Mouse (Mus musculus) liver, adult 2 months (tissue): Measurements from ENCODE around the gene Catip. TPM values are rescaled to one million over a fixed set of nuclear protein-coding genes. Genes with fewer than 3 reads are reported as not detected.

ENCODE experiments used
- DNase-seq: peaks from one replicate; pipeline ENCODE4 v3.0.0-alpha.2; 2011; ENCODE audit warnings: low read depth, low spot score; ENCODE audit errors: extremely low read depth
- H3K27ac ChIP-seq: fragments of 200-500 bp; replicated peaks from 2 replicates; pipeline ENCODE4 v1.5.1; 2012; ENCODE audit warnings: low read depth, mild to moderate bottlenecking, control low read depth, inconsistent platforms, low read length; ENCODE audit not compliant: insufficient read depth
- H3K27me3 ChIP-seq: fragments of 200-500 bp; 2 replicates; pipeline ENCODE4 v1.6.1; 2012; ENCODE audit warnings: mild to moderate bottlenecking, moderate library complexity, low read length, inconsistent platforms; ENCODE audit not compliant: control insufficient read depth, insufficient read depth
- H3K36me3 ChIP-seq: fragments of 200-500 bp; 2 replicates; pipeline ENCODE4 v1.6.1; 2012; ENCODE audit warnings: low read length, inconsistent platforms; ENCODE audit not compliant: control insufficient read depth, insufficient read depth
- H3K4me1 ChIP-seq: fragments of 200-500 bp; 2 replicates; pipeline ENCODE4 v1.6.1; 2011; ENCODE audit warnings: low read length; ENCODE audit not compliant: control insufficient read depth, insufficient read depth
- H3K4me3 ChIP-seq: fragments of 200-500 bp; 2 replicates; pipeline ENCODE4 v1.5.1; 2011; ENCODE audit warnings: low read depth, mild to moderate bottlenecking, control low read depth, low read length, moderate library complexity; ENCODE audit not compliant: insufficient read depth
- H3K79me2 ChIP-seq: fragments of 200-500 bp; 2 replicates; pipeline ENCODE4 v1.6.1; 2012; ENCODE audit warnings: inconsistent platforms, mild to moderate bottlenecking, low read length, moderate library complexity; ENCODE audit not compliant: control insufficient read depth, insufficient read depth
- H3K9ac ChIP-seq: fragments of 200-500 bp; 2 replicates; pipeline ENCODE4 v1.6.1; 2012; ENCODE audit warnings: low read depth, mild to moderate bottlenecking, control low read depth, inconsistent platforms, low read length
- CTCF ChIP-seq: fragments of 200-500 bp; IDR thresholded peaks from 2 replicates; pipeline ENCODE4 v1.5.1; 2011; ENCODE audit warnings: low read depth, low read length, control low read depth
- POLR2A ChIP-seq: fragments of 200-500 bp; IDR thresholded peaks from 2 replicates; pipeline ENCODE4 v1.6.1; 2011; ENCODE audit warnings: low read length, control low read depth; ENCODE audit not compliant: insufficient read depth; ENCODE audit errors: extremely low read depth
- WGBS: fragments of 180-500 bp; shearing (Covaris S2); methylation state at CpG from one replicate; pipeline ENCODE4 v1.1.7; 2018; 5-methylcytosine and 5-hydroxymethylcytosine counted together
- polyA plus RNA-seq: library from polyadenylated mRNA; depleted of rRNA; stranded (reverse); fragments of >200 nt; gene quantifications from 2 replicates; pipeline ENCODE4 v1.2.3, GENCODE M21; 2012
- total RNA-seq: library from RNA; depleted of rRNA; stranded (reverse); fragments of >200 nt; gene quantifications from 2 replicates; pipeline ENCODE4 v1.2.3, GENCODE M21; 2014

Gene Catip
- total and polyA plus RNA-seq, 2 experiments, result 0.09 TPM

DNA sequence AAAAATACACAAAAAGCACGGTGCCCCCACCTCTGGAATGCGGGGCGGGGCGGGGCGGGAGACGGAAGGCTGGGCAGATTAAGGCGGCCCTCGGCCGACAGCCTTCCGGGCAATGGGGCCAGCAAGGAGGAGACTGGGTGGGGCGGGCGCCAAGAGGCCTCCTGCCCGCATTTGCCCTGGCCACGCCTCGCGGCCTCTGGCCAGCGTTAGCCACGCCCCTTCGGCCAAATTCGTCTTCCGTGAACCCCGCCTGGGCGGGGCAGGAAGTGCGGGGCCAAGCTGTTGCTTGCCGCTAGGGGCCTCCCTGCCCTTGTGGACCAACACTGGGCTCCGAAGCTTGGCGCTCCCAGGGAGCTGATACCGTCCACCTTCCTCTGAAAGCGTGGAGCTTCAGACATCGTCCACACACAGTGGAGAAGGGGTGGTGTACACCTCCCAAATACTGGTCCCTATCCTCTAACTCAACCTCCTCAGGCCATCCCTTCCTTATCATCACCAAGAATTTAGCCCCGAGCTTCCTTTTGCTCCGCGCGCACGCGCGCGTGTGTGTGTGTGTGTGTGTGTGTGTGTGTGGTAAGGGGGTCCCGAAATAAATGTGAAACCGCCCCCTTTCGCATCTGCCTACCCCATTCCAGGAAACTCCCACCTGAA lies 35.5 kb downstream of the Catip start:
- peak; percentile 92 for DNase-seq
- peak overlapping the region; percentile 70 for H3K9ac ChIP-seq
- peaks cover 26% of the 10 kb centered on the region for H3K4me1 ChIP-seq
- under 1% methylated on average over 39 of the region's 41 CpGs for WGBS
- TF ChIP-seq CTCF (peak; percentile 87), POLR2A (peak; percentile 83)
- H3K79me2 ChIP-seq, result peaks cover 15% of the 10 kb centered on the region; the same call in 1 of the 2 replicates
- H3K27me3 ChIP-seq, result no peaks in the 10 kb centered on the region
- peak overlapping the region; percentile 34 for H3K4me3 ChIP-seq
- H3K27ac ChIP-seq, result peak overlapping the region; percentile 85
- peaks cover 11% of the 10 kb centered on the region; the same call in 1 of the 2 replicates for H3K36me3 ChIP-seq

DNA sequence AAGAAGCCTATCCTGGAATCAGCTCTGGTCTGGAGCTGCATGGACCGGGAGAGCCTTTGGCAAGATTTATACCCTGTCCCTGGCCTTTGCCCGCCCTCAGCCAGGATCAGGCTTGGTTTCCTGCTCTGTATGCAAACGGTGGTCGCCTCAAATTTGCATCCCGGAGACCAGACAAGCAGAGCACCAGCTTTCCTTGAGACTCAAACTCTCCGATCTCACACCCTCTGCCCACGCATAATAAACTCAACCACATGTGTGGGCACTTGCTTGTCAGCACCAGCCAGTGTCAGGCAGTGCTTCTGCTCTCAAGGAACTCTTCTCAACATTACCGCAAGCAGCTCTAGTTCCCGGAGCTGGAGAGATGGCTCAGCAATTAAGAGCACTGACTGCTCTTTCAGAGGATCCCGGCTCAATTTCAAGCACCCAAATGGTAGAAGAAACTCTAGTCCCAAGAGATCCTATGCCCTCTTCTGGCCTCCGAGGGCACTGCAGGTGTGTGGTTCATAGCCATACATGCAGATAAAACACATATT lies 36.1 kb downstream of the Catip start:
- Histone ChIP-seq H3K27me3 (no peaks in the 10 kb centered on the region), H3K4me1 (peaks cover 23% of the 10 kb centered on the region), H3K27ac (peak overlapping the region; percentile 85), H3K79me2 (peaks cover 10% of the 10 kb centered on the region; the same call in 1 of the 2 replicates), H3K4me3 (peak overlapping the region; percentile 34), H3K36me3 (peaks cover 11% of the 10 kb centered on the region; the same call in 1 of the 2 replicates), H3K9ac (peak overlapping the region; percentile 70)
- WGBS, result 6% methylated on average over 11 of the region's 11 CpGs
- DNase-seq, result peak; percentile 70
- TF ChIP-seq POLR2A (no peak), CTCF (peak; percentile 64; the same call in 1 of the 2 replicates)

DNA sequence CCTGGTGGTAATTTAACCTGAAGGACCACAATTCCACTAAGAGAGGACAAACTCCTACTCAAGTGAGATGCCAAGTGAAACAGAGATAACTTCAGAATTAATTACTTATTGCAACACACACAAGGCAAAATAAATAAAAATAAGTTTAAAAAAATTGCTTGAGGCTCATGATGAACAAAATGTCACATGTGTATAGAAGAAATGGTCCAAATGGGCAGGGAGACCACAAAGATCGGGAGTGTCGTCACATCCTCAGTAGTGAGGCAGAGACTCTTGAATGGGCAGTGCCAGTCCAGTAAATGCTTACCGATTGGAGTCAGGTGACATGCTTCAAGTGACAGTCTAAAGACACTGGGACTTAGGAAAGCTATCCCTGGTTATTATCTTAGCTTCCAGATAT lies 38.6 kb downstream of the Catip start:
- no peaks in the 10 kb centered on the region for H3K27me3 ChIP-seq
- H3K27ac ChIP-seq, result no peak overlapping the region
- no peak for TF ChIP-seq CTCF
- no peak for TF ChIP-seq POLR2A
- 22% methylated on average over 3 of the region's 3 CpGs for WGBS
- peaks cover 8% of the 10 kb centered on the region for H3K4me1 ChIP-seq
- H3K79me2 ChIP-seq, result no peaks in the 10 kb centered on the region
- no peak overlapping the region for H3K4me3 ChIP-seq
- DNase-seq, result peak; percentile 98
- no peaks in the 10 kb centered on the region for H3K36me3 ChIP-seq
- no peak overlapping the region for H3K9ac ChIP-seq

DNA sequence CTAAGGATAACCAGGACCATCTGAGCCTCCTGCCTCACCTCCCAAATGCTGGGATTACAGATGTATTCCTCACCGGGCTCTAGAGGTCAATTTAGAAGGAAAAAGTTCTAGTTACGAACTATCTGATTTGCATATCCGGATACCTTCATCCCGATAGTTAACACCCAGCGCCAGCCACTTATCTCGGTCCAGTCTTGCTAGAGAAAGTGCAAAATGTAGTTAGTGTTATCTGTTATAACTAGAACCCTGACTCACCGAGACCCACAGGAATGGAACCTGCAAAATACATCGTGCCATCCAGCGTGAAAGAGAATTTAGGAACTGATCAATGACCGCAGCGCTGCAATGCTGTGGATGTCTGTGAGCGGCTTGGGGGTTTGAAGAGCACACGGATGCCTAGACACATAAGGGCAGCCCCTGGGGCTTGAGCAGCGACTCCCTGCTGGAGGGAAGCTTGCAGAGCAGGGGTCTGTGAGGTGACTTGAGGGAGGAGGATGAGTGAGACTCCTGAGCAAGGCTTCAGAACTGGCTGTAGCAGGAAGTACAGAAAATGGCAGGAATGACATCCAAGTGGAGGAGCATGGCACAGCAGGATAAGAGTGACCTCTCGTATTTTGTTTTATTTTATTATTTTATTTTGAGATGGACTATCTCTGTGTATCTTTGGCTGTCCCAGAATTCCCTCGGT lies 39.3 kb downstream of the Catip start:
- 46% methylated on average over 16 of the region's 16 CpGs for WGBS
- H3K4me3 ChIP-seq, result no peak overlapping the region
- no peak for TF ChIP-seq CTCF
- TF ChIP-seq POLR2A, result no peak
- no peaks in the 10 kb centered on the region for H3K36me3 ChIP-seq
- no peak for DNase-seq
- no peak overlapping the region for H3K9ac ChIP-seq
- H3K27me3 ChIP-seq, result no peaks in the 10 kb centered on the region
- no peaks in the 10 kb centered on the region for H3K79me2 ChIP-seq
- H3K4me1 ChIP-seq, result peaks cover 8% of the 10 kb centered on the region
- no peak overlapping the region for H3K27ac ChIP-seq

DNA sequence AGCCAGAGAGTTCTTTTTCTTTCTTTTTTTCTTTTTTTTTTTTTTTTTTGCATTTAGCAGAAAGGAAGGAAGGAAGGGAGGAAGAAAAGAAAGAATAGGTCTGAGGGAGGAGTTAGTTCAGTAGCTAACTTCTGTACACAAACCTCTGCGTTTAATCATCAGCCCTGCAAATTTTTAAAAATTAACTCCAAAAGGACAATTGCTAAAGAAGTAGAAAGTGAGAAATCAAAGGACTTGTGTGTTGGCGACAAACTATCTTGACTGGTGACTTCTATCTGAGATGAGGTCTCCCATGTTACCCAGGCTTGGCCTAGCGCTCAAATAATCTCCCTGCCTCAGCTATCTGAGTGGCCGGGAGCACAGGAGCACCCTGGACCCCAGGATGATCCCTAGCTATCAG lies 42.3 kb downstream of the Catip start:
- no peaks in the 10 kb centered on the region for H3K36me3 ChIP-seq
- no peak overlapping the region for H3K4me3 ChIP-seq
- TF ChIP-seq CTCF (no peak), POLR2A (no peak)
- H3K4me1 ChIP-seq, result peaks cover 6% of the 10 kb centered on the region
- no peak overlapping the region for H3K9ac ChIP-seq
- peak; percentile 76 for DNase-seq
- no peaks in the 10 kb centered on the region for H3K79me2 ChIP-seq
- peak overlapping the region; percentile 58 for H3K27ac ChIP-seq
- H3K27me3 ChIP-seq, result no peaks in the 10 kb centered on the region
- 23% methylated on average over 4 of the region's 4 CpGs for WGBS
